Mouse (Mus musculus): ENCODE data around the gene Snd1. TPM values are rescaled to one million over a fixed set of nuclear protein-coding genes. Genes with fewer than 3 reads are reported as not detected.

Snd1 gene
- total and polyA plus RNA-seq, 3 experiments = 83.7 to 377 (median 210) TPM

DNA sequence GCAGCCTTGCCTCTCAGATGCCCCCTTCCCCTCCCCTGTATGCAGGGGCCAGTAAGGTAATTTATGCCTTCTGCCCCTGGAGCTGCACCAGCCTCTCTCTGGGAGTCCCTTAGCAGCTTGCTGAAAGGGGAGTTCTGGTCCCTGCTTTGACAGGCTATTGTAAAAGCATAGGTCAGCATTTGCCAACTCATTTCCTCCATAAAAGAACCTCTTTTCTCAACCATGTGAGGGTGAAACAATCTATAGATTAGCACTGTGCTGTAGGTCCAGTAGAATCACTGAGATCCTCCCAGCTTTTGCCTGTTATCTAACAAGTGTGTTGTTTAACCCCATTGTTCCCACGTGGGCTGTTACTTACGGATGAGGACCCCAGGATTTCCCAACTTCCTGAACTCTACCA is 359.1 kb downstream of the Snd1 start:
- Histone ChIP-seq H3K36me3 (replicated peaks in 1 of 2; ENCODE audit: control insufficient read depth in 1 of 2, insufficient read depth in 1 of 2, low read length in 1 of 2) (peaks cover 40 to 73% of the 10 kb centered on the region in 2 experiments), H3K27ac (ENCODE audit: insufficient read depth, low read depth) (no peak overlapping the region), H3K4me2 (ENCODE audit: insufficient read depth, low read depth, poor library complexity, severe bottlenecking) (no peak overlapping the region), H3K4me3 (replicated peaks in 1 of 3; ENCODE audit: low read depth in 2 of 3, low read length in 2 of 3, poor library complexity in 1 of 3) (no peak overlapping the region), H3K79me2 (replicated peaks; ENCODE audit: control insufficient read depth, extremely low read depth, insufficient read depth, poor library complexity, severe bottlenecking) (no peaks in the 10 kb centered on the region), H3K27me3 (replicated peaks) (no peaks in the 10 kb centered on the region), H3K9ac (ENCODE audit: insufficient read depth, low read depth) (no peak overlapping the region), H3K4me1 (ENCODE audit: control insufficient read depth in 1 of 2, insufficient read depth in 2 of 2) (no peaks in the 10 kb centered on the region), H3K9me3 (replicated peaks; ENCODE audit: low read length) (peaks cover 32% of the 10 kb centered on the region)
- dilution Hi-C loops (cut with MboI; ENCODE audit: extremely low pct_ligation_motif_present, extremely low pct_unique_long_range_greater_than_20kb, low sequenced_read_pairs) (no loop called here), in situ Hi-C loops (cut with MboI; ENCODE audit: low pct_ligation_motif_present, low pct_unique_long_range_greater_than_20kb, low sequenced_read_pairs) (no loop called here)
- no peak for DNase-seq (ENCODE audit: extremely low read depth)
- TF ChIP-seq CTCF (conservative IDR thresholded peaks at IDR 0.05 in 1 of 2, IDR thresholded peaks at IDR 0.05 in 1 of 2; ENCODE audit: low read depth in 2 of 2, low read length in 2 of 2) (no peak), NRF1 (IDR thresholded peaks at IDR 0.05; ENCODE audit: low read depth, low read length) (no peak), MYC (IDR thresholded peaks at IDR 0.05; ENCODE audit: low read depth, low read length) (no peak), E2F4 (IDR thresholded peaks at IDR 0.05; ENCODE audit: insufficient replicate concordance, low read depth, low read length) (no peak), EP300 (IDR thresholded peaks at IDR 0.05; ENCODE audit: low read length) (no peak), SMC3 (IDR thresholded peaks at IDR 0.05; ENCODE audit: low read depth, low read length) (no peak), GABPA (IDR thresholded peaks at IDR 0.05; ENCODE audit: insufficient replicate concordance, low read depth, low read length) (no peak), ZKSCAN1 (IDR thresholded peaks at IDR 0.05; ENCODE audit: borderline replicate concordance, low read depth, low read length) (no peak), JUND (conservative IDR thresholded peaks at IDR 0.05; ENCODE audit: low read depth, low read length) (no peak), KAT2A (IDR thresholded peaks at IDR 0.05; ENCODE audit: insufficient replicate concordance, low read length) (no peak)

DNA sequence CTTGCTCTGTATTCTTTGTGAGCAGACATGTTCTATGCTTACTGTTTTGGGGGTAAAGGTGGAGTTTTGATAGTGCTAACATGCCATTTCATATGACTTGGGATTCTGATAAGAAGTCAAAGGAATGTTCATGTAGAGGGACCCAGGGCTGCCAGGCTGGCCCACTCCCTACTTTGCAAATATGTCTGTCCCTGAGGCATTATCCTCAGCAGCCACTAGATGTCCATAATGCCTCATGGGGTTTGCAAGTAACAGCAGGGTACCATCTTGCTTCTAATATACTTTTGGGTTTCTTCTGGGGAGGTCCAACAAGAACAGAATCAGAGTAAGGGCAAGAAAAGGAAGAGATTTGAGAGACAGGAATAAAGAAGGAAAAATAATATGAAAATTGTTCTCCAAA is 361.7 kb downstream of the Snd1 start:
- H3K9me3 ChIP-seq (replicated peaks; ENCODE audit: low read length) = peaks cover 12% of the 10 kb centered on the region
- no peaks in the 10 kb centered on the region for H3K4me1 ChIP-seq (ENCODE audit: control insufficient read depth in 1 of 2, insufficient read depth in 2 of 2)
- no peak overlapping the region for H3K27ac ChIP-seq (ENCODE audit: insufficient read depth, low read depth)
- no peaks in the 10 kb centered on the region for H3K27me3 ChIP-seq (replicated peaks)
- no peak overlapping the region for H3K9ac ChIP-seq (ENCODE audit: insufficient read depth, low read depth)
- no peak for DNase-seq (ENCODE audit: extremely low read depth)
- peaks cover 25 to 67% of the 10 kb centered on the region in 2 experiments for H3K36me3 ChIP-seq (replicated peaks in 1 of 2; ENCODE audit: control insufficient read depth in 1 of 2, insufficient read depth in 1 of 2, low read length in 1 of 2)
- TF ChIP-seq MAFK (IDR thresholded peaks at IDR 0.05; ENCODE audit: insufficient replicate concordance, low read length) = no peak
- peak in 1 of 2 experiments; percentile 41; a peak in 2 of 4 replicates for TF ChIP-seq CTCF (conservative IDR thresholded peaks at IDR 0.05 in 1 of 2, IDR thresholded peaks at IDR 0.05 in 1 of 2; ENCODE audit: low read depth in 2 of 2, low read length in 2 of 2)
- TF ChIP-seq ETS1 (conservative IDR thresholded peaks at IDR 0.05; ENCODE audit: low read depth, low read length) = no peak
- TF ChIP-seq SMC3 (IDR thresholded peaks at IDR 0.05; ENCODE audit: low read depth, low read length) = no peak
- peak; percentile 27 for TF ChIP-seq RAD21 (IDR thresholded peaks at IDR 0.05; ENCODE audit: low read depth, low read length)
- TF ChIP-seq PAX5 (IDR thresholded peaks at IDR 0.05; ENCODE audit: low read length) = no peak
- no peak for TF ChIP-seq SIN3A (IDR thresholded peaks at IDR 0.05; ENCODE audit: low read length)
- no peak for TF ChIP-seq JUN (IDR thresholded peaks at IDR 0.05; ENCODE audit: insufficient read depth, low read depth, low read length)
- TF ChIP-seq GABPA (IDR thresholded peaks at IDR 0.05; ENCODE audit: insufficient replicate concordance, low read depth, low read length) = no peak
- TF ChIP-seq MAX (IDR thresholded peaks at IDR 0.05; ENCODE audit: low read length) = no peak
- no peak for TF ChIP-seq MAZ (IDR thresholded peaks at IDR 0.05; ENCODE audit: low read depth, low read length)
- no peak for TF ChIP-seq USF2 (conservative IDR thresholded peaks at IDR 0.05; ENCODE audit: low read depth, low read length)
- TF ChIP-seq E2F4 (IDR thresholded peaks at IDR 0.05; ENCODE audit: insufficient replicate concordance, low read depth, low read length) = no peak
- no peak for TF ChIP-seq TBP (conservative IDR thresholded peaks at IDR 0.05; ENCODE audit: low read depth, low read length)
- TF ChIP-seq UBTF (IDR thresholded peaks at IDR 0.05; ENCODE audit: low read depth, low read length) = no peak
- no peak overlapping the region for H3K4me2 ChIP-seq (ENCODE audit: insufficient read depth, low read depth, poor library complexity, severe bottlenecking)
- dilution Hi-C loops (cut with MboI; ENCODE audit: extremely low pct_ligation_motif_present, extremely low pct_unique_long_range_greater_than_20kb, low sequenced_read_pairs) (no loop called here), in situ Hi-C loops (cut with MboI; ENCODE audit: low pct_ligation_motif_present, low pct_unique_long_range_greater_than_20kb, low sequenced_read_pairs) (no loop called here)
- H3K4me3 ChIP-seq (replicated peaks in 1 of 3; ENCODE audit: low read depth in 2 of 3, low read length in 2 of 3, poor library complexity in 1 of 3) = no peak overlapping the region
- H3K79me2 ChIP-seq (replicated peaks; ENCODE audit: control insufficient read depth, extremely low read depth, insufficient read depth, poor library complexity, severe bottlenecking) = no peaks in the 10 kb centered on the region
